23 mouse cellular contexts compared by ENCODE assay signal in genomic region chr3:109216352-109216751, GRCm38 (mm10).
A peak's percentile ranks its signal among the peaks of the same experiment; 100 is the strongest.
DNase-seq lines count a peak whose midpoint lies in the region; ATAC-seq lines count a peak whose summit lies in the region.
"Had no signal": no experiment of that assay in that cellular context is flagged by ENCODE, and none has a peak within 500 bp of the region (broad histone marks: within the 10 kb centered on the region; RNA-seq: fewer than 3 reads in every experiment).

No protein-coding gene starts in this region.

- no peaks in the 10 kb centered on the region for H3K9me3 ChIP-seq in midbrain, embryonic 16.5 days (replicated peaks; ENCODE audit: control insufficient read depth, low read length, poor library complexity, severe bottlenecking)
- no peaks in the 10 kb centered on the region for H3K9me3 ChIP-seq in forebrain, embryonic 13.5 days (replicated peaks)
- H3K9me3 ChIP-seq: embryonic facial prominence, embryonic 13.5 days; embryonic facial prominence, embryonic 15.5 days; forebrain, embryonic 10.5 days; forebrain, embryonic 12.5 days; forebrain, embryonic 15.5 days had no signal

- no peak overlapping the region for H3K4me2 ChIP-seq in midbrain, embryonic 16.5 days (ENCODE audit: low read length)
- H3K4me2 ChIP-seq in forebrain, embryonic 13.5 days = no peak overlapping the region
- H3K4me2 ChIP-seq: embryonic facial prominence, embryonic 13.5 days; embryonic facial prominence, embryonic 15.5 days; forebrain, embryonic 12.5 days; forebrain, embryonic 15.5 days had no signal

- no peak overlapping the region for H3K27ac ChIP-seq in midbrain, embryonic 16.5 days (ENCODE audit: low read length)
- H3K27ac ChIP-seq in forebrain, embryonic 13.5 days = no peak overlapping the region
- H3K27ac ChIP-seq: embryonic facial prominence, embryonic 13.5 days; embryonic facial prominence, embryonic 15.5 days; forebrain, embryonic 10.5 days; forebrain, embryonic 12.5 days; forebrain, embryonic 15.5 days had no signal

- peak; percentile 74 for ATAC-seq in frontal cortex, adult (ENCODE audit: low TSS enrichment)
- ATAC-seq in common myeloid progenitor, adult 5-6 weeks (replicated peaks; ENCODE audit: low read depth, poor library complexity, severe bottlenecking) = peak; percentile 42; the same call in 1 of the 2 replicates
- ATAC-seq in megakaryocyte, adult 5-6 weeks (ENCODE audit: poor library complexity, severe bottlenecking) = peak; percentile 43
- ATAC-seq in midbrain, embryonic 16.5 days = no peak
- ATAC-seq in forebrain, embryonic 13.5 days = no peak
- ATAC-seq: forebrain, embryonic 15.5 days; forebrain, postnatal 0 days had no signal

- H3K4me3 ChIP-seq in midbrain, embryonic 16.5 days (ENCODE audit: low read depth, low read length) = no peak overlapping the region
- H3K4me3 ChIP-seq in forebrain, embryonic 13.5 days = no peak overlapping the region
- H3K4me3 ChIP-seq: embryonic facial prominence, embryonic 13.5 days; embryonic facial prominence, embryonic 15.5 days; erythroblast, embryonic 14.5 days; forebrain, embryonic 10.5 days; forebrain, embryonic 12.5 days; forebrain, embryonic 15.5 days had no signal

- H3K27me3 ChIP-seq in midbrain, embryonic 16.5 days (ENCODE audit: control insufficient read depth, insufficient read depth, low read depth, low read length) = no peaks in the 10 kb centered on the region
- H3K27me3 ChIP-seq in forebrain, embryonic 13.5 days = no peaks in the 10 kb centered on the region
- H3K27me3 ChIP-seq: embryonic facial prominence, embryonic 13.5 days; embryonic facial prominence, embryonic 15.5 days; forebrain, embryonic 12.5 days; forebrain, embryonic 15.5 days had no signal

- H3K9ac ChIP-seq in midbrain, embryonic 16.5 days (ENCODE audit: low read depth, low read length) = no peak overlapping the region
- H3K9ac ChIP-seq in forebrain, embryonic 13.5 days = no peak overlapping the region
- H3K9ac ChIP-seq: embryonic facial prominence, embryonic 13.5 days; embryonic facial prominence, embryonic 15.5 days; forebrain, embryonic 12.5 days; forebrain, embryonic 15.5 days; forebrain, postnatal 0 days had no signal

- H3K36me3 ChIP-seq in midbrain, embryonic 16.5 days (ENCODE audit: control insufficient read depth, insufficient read depth, low read length) = no peaks in the 10 kb centered on the region
- H3K36me3 ChIP-seq in forebrain, embryonic 13.5 days (ENCODE audit: poor library complexity, severe bottlenecking) = no peaks in the 10 kb centered on the region
- H3K36me3 ChIP-seq: embryonic facial prominence, embryonic 13.5 days; embryonic facial prominence, embryonic 15.5 days; forebrain, embryonic 10.5 days; forebrain, embryonic 12.5 days; forebrain, embryonic 15.5 days had no signal

- H3K4me1 ChIP-seq in midbrain, embryonic 16.5 days (ENCODE audit: control insufficient read depth, insufficient read depth, low read length) = no peaks in the 10 kb centered on the region
- no peaks in the 10 kb centered on the region for H3K4me1 ChIP-seq in forebrain, embryonic 13.5 days
- H3K4me1 ChIP-seq: embryonic facial prominence, embryonic 13.5 days; embryonic facial prominence, embryonic 15.5 days; forebrain, embryonic 10.5 days; forebrain, embryonic 12.5 days; forebrain, embryonic 15.5 days had no signal

- no peak for DNase-seq in frontal cortex, adult 2 months (ENCODE audit: extremely low spot score in 1 of 2, low spot score in 1 of 2)
- no peak for DNase-seq in neural tube, embryonic 10.5 days (ENCODE audit: extremely low spot score, low spot score)
- DNase-seq: adrenal gland, adult 2 months; adrenal gland, postnatal 10 days; adrenal gland, postnatal 25 days; cerebellum, adult 11-12 months; cerebellum, adult 2 months; cerebellum, adult 9-10 months; cerebellum, postnatal 10 days; cerebellum, postnatal 25 days; embryo, embryonic 11 days; forebrain, postnatal 0 days had no signal

Comparison
In these comparisons a context has a peak if more than half of its experiments do, and no peak if none do; other contexts are left out.
1. ATAC-seq: peak in frontal cortex, adult (single experiment), common myeloid progenitor, adult 5-6 weeks (single experiment) and megakaryocyte, adult 5-6 weeks (single experiment); none in midbrain, embryonic 16.5 days (single experiment) and forebrain, embryonic 13.5 days (single experiment).